Mouse (Mus musculus) limb, embryonic 15.5 days (tissue): ENCODE measurements around the gene Mtus2. TPM values are rescaled to one million over a fixed set of nuclear protein-coding genes. Genes with fewer than 3 reads are reported as not detected.

Experiments used
- ATAC-seq: fragments of 200-750 bp; cut with Nextera tagmentation; 2 replicates; pipeline ENCODE4 v1.8.0; 2017; ENCODE audit warnings: low read depth, moderate TSS enrichment; ENCODE audit not compliant: insufficient number of reproducible peaks, low FRiP score, low TSS enrichment
- H3K27ac ChIP-seq: fragments of 300-500 bp; sonication (generic); 2 replicates; pipeline ENCODE4 v1.5.1; 2015; ENCODE audit warnings: moderate library complexity, mild to moderate bottlenecking, inconsistent platforms
- H3K27me3 ChIP-seq: fragments of 300-500 bp; sonication (generic); 2 replicates; pipeline ENCODE4 v1.6.1; 2015; ENCODE audit warnings: inconsistent platforms
- H3K36me3 ChIP-seq: fragments of 300-500 bp; sonication (generic); 2 replicates; pipeline ENCODE4 v1.6.1; 2015; ENCODE audit warnings: inconsistent platforms
- H3K4me1 ChIP-seq: fragments of 300-500 bp; sonication (generic); 2 replicates; pipeline ENCODE4 v1.6.1; 2015; ENCODE audit warnings: inconsistent platforms
- H3K4me2 ChIP-seq: fragments of 300-500 bp; sonication (generic); 2 replicates; pipeline ENCODE4 v1.6.1; 2015; ENCODE audit warnings: mild to moderate bottlenecking, inconsistent platforms
- H3K4me3 ChIP-seq: fragments of 300-500 bp; sonication (generic); 2 replicates; pipeline ENCODE4 v1.5.1; 2015; ENCODE audit warnings: mild to moderate bottlenecking, inconsistent platforms
- H3K9ac ChIP-seq: fragments of 300-500 bp; sonication (generic); 2 replicates; pipeline ENCODE4 v1.6.1; 2015; ENCODE audit warnings: inconsistent platforms
- H3K9me3 ChIP-seq: fragments of 300-500 bp; sonication (generic); 2 replicates; pipeline ENCODE4 v1.6.1; 2016; ENCODE audit warnings: inconsistent platforms
- WGBS: fragments of 180-500 bp; shearing (Covaris S2); methylation state at CpG from one replicate; pipeline ENCODE4 v1.1.7; 2015; 5-methylcytosine and 5-hydroxymethylcytosine counted together
- polyA plus RNA-seq: library from polyadenylated mRNA; unstranded; fragments of >200 nt; fragmentation: Nextera tagmentation; extraction: Ambion mirVana; gene quantifications from 2 replicates; pipeline ENCODE4 v1.2.1, GENCODE M21; 2015

The Mtus2 gene
- polyA plus RNA-seq, 1 experiment from 2014 or later = 6.0 TPM

- Histone ChIP-seq H3K9me3 (no peaks in the 10 kb centered on the region), H3K9ac (no peak overlapping the region), H3K4me2 (no peak overlapping the region), H3K27ac (no peak overlapping the region), H3K4me1 (peaks cover 17% of the 10 kb centered on the region), H3K36me3 (peaks cover 7% of the 10 kb centered on the region; the same call in 1 of the 2 replicates), H3K27me3 (no peaks in the 10 kb centered on the region), H3K4me3 (no peak overlapping the region)
- no peak for ATAC-seq
- WGBS = 25% methylated on average over 3 of the region's 3 CpGs
Observed at GRCm38 (mm10) chr5:148361759-148362010, 404.6 kb downstream of the Mtus2 start.

DNA sequence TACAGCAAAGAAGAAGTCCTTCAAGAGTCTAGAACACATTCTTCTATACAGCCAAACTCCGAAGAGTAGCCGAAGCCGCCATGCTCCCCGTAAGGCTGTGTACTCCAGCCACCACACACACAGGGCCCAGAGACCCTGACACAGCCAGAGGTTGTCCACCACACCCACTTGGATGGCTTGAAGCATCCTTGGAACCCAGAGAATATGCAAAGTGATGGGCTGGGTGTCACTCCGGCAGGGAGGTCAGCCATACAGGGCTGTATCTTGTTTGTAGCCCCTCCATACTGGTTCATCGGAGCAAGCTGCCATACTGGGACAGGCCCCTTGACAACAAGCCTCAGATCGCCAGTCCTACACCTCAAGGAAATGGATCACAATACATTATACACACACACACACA is 405.2 kb downstream of the Mtus2 start:
- no peak for ATAC-seq
- Histone ChIP-seq H3K27ac (no peak overlapping the region), H3K4me3 (no peak overlapping the region), H3K27me3 (no peaks in the 10 kb centered on the region), H3K9me3 (no peaks in the 10 kb centered on the region), H3K9ac (no peak overlapping the region), H3K36me3 (peaks cover 7% of the 10 kb centered on the region; the same call in 1 of the 2 replicates), H3K4me1 (peaks cover 22% of the 10 kb centered on the region), H3K4me2 (no peak overlapping the region)
- over 99% methylated on average over 7 of the region's 7 CpGs for WGBS

GRCm38 (mm10) chr5:148363441-148364113 is 406.5 kb downstream of the Mtus2 start:
- Histone ChIP-seq H3K9ac (no peak overlapping the region), H3K4me3 (no peak overlapping the region), H3K27ac (no peak overlapping the region), H3K9me3 (no peaks in the 10 kb centered on the region), H3K27me3 (no peaks in the 10 kb centered on the region), H3K36me3 (peaks cover 7% of the 10 kb centered on the region; the same call in 1 of the 2 replicates), H3K4me1 (peaks cover 22% of the 10 kb centered on the region), H3K4me2 (no peak overlapping the region)
- 80% methylated on average over 22 of the region's 22 CpGs for WGBS
- ATAC-seq = no peak

Other genes with a start within 250 kb of the Mtus2 start
- gene Flt1, start 231.3 kb upstream of the Mtus2 start, polyA plus RNA-seq = 11.9 and 12.2 TPM in 2 replicates
- 411 and 464 TPM in 2 replicates for gene Pomp, start 96.9 kb upstream of the Mtus2 start, polyA plus RNA-seq
- gene Slc46a3, start 62.5 kb upstream of the Mtus2 start, polyA plus RNA-seq = 2.9 and 3.5 TPM in 2 replicates